In the genomic region with DNA sequence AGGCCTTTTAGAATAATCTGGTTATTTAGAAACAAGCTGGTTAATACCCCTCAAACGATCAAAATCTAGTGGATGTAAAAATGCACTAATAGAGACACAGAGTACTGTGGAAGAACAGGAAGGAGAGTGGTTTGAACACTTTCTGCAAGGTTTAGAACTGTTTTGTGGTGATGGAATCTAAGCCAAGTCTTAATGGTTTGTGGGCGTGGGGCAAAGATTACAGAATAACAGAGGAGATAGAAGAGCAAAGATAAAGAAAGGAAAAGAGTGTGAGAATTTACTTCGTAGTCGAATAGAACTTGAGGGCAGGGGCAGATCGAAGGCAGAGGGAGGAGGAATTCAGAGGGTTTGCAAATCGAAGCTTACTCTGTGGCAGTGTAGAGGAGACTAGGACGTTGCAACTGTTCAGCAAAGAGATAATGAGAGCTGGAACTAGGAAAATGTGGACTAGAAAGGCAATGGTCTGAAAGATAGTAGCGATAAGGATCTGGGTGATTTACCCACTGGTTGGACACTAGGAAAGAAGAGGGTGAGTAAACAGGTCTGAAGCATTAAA, we compare ENCODE assay signal across 13 mouse cellular contexts. TPM values are rescaled to one million over a fixed set of nuclear protein-coding genes. Genes with fewer than 3 reads are reported as not detected.
A peak's percentile ranks its signal among the peaks of the same experiment; 100 is the strongest.
DNase-seq lines count a peak whose midpoint lies in the region; ATAC-seq and TF ChIP-seq lines count a peak whose summit lies in the region.
"Had no signal": no experiment of that assay in that cellular context is flagged by ENCODE, and none has a peak within 500 bp of the region (broad histone marks: within the 10 kb centered on the region; RNA-seq: fewer than 3 reads in every experiment).

No protein-coding gene starts in this region.

- TF ChIP-seq CTCF in hindbrain, postnatal 0 days (IDR thresholded peaks at IDR 0.05; ENCODE audit: low read depth) = no peak
- no peak for TF ChIP-seq CTCF in midbrain, postnatal 0 days (IDR thresholded peaks at IDR 0.05)

- peak; percentile 7 for DNase-seq in kidney, adult 11 months
- peak; percentile 15 for DNase-seq in A20 (ENCODE audit: low read depth, low spot score)
- DNase-seq in kidney, adult 8-10 months = peak; percentile 18 to 19
- no peak for DNase-seq in hindbrain, postnatal 0 days (ENCODE audit: low spot score)
- no peak for DNase-seq in midbrain, postnatal 0 days (ENCODE audit: low spot score)
- no peak for DNase-seq in heart, adult 18-20 months
- DNase-seq: cerebellum, adult 11 months; embryo, embryonic 11 days had no signal

- H3K9ac ChIP-seq in kidney, embryonic 16.5 days (replicated peaks; ENCODE audit: low read length) = no peak overlapping the region
- peak overlapping the region; percentile 92; the same call in 1 of the 2 replicates for H3K9ac ChIP-seq in liver, embryonic 15.5 days
- no peak overlapping the region for H3K9ac ChIP-seq in hindbrain, postnatal 0 days (replicated peaks; ENCODE audit: low read length)
- H3K9ac ChIP-seq in midbrain, postnatal 0 days (replicated peaks; ENCODE audit: low read length, poor library complexity, severe bottlenecking) = no peak overlapping the region

- 70% methylated on average over 8 of the region's 8 CpGs for WGBS in kidney, embryonic 16.5 days
- 20% methylated on average over 8 of the region's 8 CpGs for WGBS in liver, embryonic 15.5 days (ENCODE audit: insufficient replicate concordance)
- WGBS in hindbrain, postnatal 0 days = 84% methylated on average over 8 of the region's 8 CpGs
- 85% methylated on average over 8 of the region's 8 CpGs for WGBS in midbrain, postnatal 0 days

- H3K36me3 ChIP-seq in kidney, embryonic 16.5 days (ENCODE audit: insufficient read depth, low read length) = no peaks in the 10 kb centered on the region
- no peaks in the 10 kb centered on the region for H3K36me3 ChIP-seq in liver, embryonic 15.5 days (replicated peaks)
- no peaks in the 10 kb centered on the region for H3K36me3 ChIP-seq in hindbrain, postnatal 0 days (ENCODE audit: insufficient read depth, low read length)
- no peaks in the 10 kb centered on the region for H3K36me3 ChIP-seq in midbrain, postnatal 0 days (ENCODE audit: insufficient read depth, low read length)
- H3K36me3 ChIP-seq: forebrain, embryonic 10.5 days; hindbrain, embryonic 10.5 days had no signal

- H3K9me3 ChIP-seq in kidney, embryonic 16.5 days (ENCODE audit: low read length) = no peaks in the 10 kb centered on the region
- H3K9me3 ChIP-seq in liver, embryonic 15.5 days (replicated peaks) = no peaks in the 10 kb centered on the region
- no peaks in the 10 kb centered on the region for H3K9me3 ChIP-seq in hindbrain, postnatal 0 days (ENCODE audit: low read length)
- no peaks in the 10 kb centered on the region for H3K9me3 ChIP-seq in midbrain, postnatal 0 days (ENCODE audit: low read length)
- H3K9me3 ChIP-seq: forebrain, embryonic 10.5 days; hindbrain, embryonic 10.5 days had no signal

- ATAC-seq in kidney, embryonic 16.5 days (ENCODE audit: low FRiP score, low TSS enrichment) = no peak
- ATAC-seq in liver, embryonic 15.5 days (ENCODE audit: insufficient read depth) = no peak
- no peak for ATAC-seq in hindbrain, postnatal 0 days
- no peak for ATAC-seq in midbrain, postnatal 0 days (ENCODE audit: low FRiP score)

- H3K4me2 ChIP-seq in kidney, embryonic 16.5 days (replicated peaks; ENCODE audit: low read depth, low read length) = no peak overlapping the region
- H3K4me2 ChIP-seq in liver, embryonic 15.5 days = peak overlapping the region; percentile 75
- H3K4me2 ChIP-seq in hindbrain, postnatal 0 days (ENCODE audit: low read depth, low read length) = no peak overlapping the region
- H3K4me2 ChIP-seq in midbrain, postnatal 0 days (ENCODE audit: low read depth, low read length, poor library complexity, severe bottlenecking) = no peak overlapping the region

- no peak overlapping the region for H3K27ac ChIP-seq in kidney, embryonic 16.5 days (ENCODE audit: low read length)
- H3K27ac ChIP-seq in liver, embryonic 15.5 days (replicated peaks) = peak overlapping the region; percentile 29; the same call in 1 of the 2 replicates
- H3K27ac ChIP-seq in hindbrain, postnatal 0 days = no peak overlapping the region
- H3K27ac ChIP-seq in midbrain, postnatal 0 days (ENCODE audit: low read depth, low read length) = no peak overlapping the region
- H3K27ac ChIP-seq: forebrain, embryonic 10.5 days; hindbrain, embryonic 10.5 days; layer of hippocampus, adult 2 months had no signal

- H3K4me1 ChIP-seq in kidney, embryonic 16.5 days (ENCODE audit: insufficient read depth, low read length) = peaks cover 24% of the 10 kb centered on the region; the same call in 1 of the 2 replicates
- H3K4me1 ChIP-seq in liver, embryonic 15.5 days (replicated peaks) = peaks cover 42% of the 10 kb centered on the region
- peaks cover 11% of the 10 kb centered on the region; the same call in 1 of the 2 replicates for H3K4me1 ChIP-seq in hindbrain, postnatal 0 days (ENCODE audit: insufficient read depth, low read length)
- H3K4me1 ChIP-seq in midbrain, postnatal 0 days (ENCODE audit: insufficient read depth, low read length) = no peaks in the 10 kb centered on the region

- no peaks in the 10 kb centered on the region for H3K27me3 ChIP-seq in kidney, embryonic 16.5 days (ENCODE audit: insufficient read depth, low read length)
- no peaks in the 10 kb centered on the region for H3K27me3 ChIP-seq in liver, embryonic 15.5 days
- H3K27me3 ChIP-seq in hindbrain, postnatal 0 days (ENCODE audit: insufficient read depth, low read length) = no peaks in the 10 kb centered on the region
- no peaks in the 10 kb centered on the region for H3K27me3 ChIP-seq in midbrain, postnatal 0 days (ENCODE audit: insufficient read depth, low read length)

- H3K4me3 ChIP-seq in kidney, embryonic 16.5 days (ENCODE audit: low read length) = no peak overlapping the region
- H3K4me3 ChIP-seq in liver, embryonic 15.5 days (replicated peaks) = peak overlapping the region; percentile 99
- H3K4me3 ChIP-seq in hindbrain, postnatal 0 days (ENCODE audit: low read length) = no peak overlapping the region
- no peak overlapping the region for H3K4me3 ChIP-seq in midbrain, postnatal 0 days (ENCODE audit: low read depth, low read length)

RNA-seq across cellular contexts. Expression of gene Edem3, which starts 1.7 kb away (rescaled TPM):
- 16.6 and 17.0 TPM in 2 replicates for polyA plus RNA-seq in kidney, embryonic 16.5 days (2015; fragmentation: Nextera tagmentation; extraction: Ambion mirVana)
- 5.5 and 5.6 TPM in 2 replicates for polyA plus RNA-seq in liver, embryonic 15.5 days (2015; fragmentation: Nextera tagmentation; extraction: Ambion mirVana)
- 28.4 and 35.5 TPM in 2 replicates for total RNA-seq in hindbrain, postnatal 0 days (2014; rRNA removed)
- 10.1 and 10.8 TPM in 2 replicates for polyA plus RNA-seq in hindbrain, postnatal 0 days (2015; fragmentation: Nextera tagmentation; extraction: Ambion mirVana)
- total RNA-seq in midbrain, postnatal 0 days (2014; rRNA removed) = 40.8 and 54.0 TPM in 2 replicates
- polyA plus RNA-seq in midbrain, postnatal 0 days (2015; fragmentation: Nextera tagmentation; extraction: Ambion mirVana) = 11.3 and 13.2 TPM in 2 replicates
- total RNA-seq in heart, adult 18-20 months (2021) = 10 to 100 TPM; 18.6 to 20.5 TPM

Comparison
In these comparisons a context has a peak if more than half of its experiments do, and no peak if none do; other contexts are left out.
1. DNase-seq: peak in kidney, adult 11 months (single experiment), A20 (single experiment) and kidney, adult 8-10 months (2 of 2); none in hindbrain, postnatal 0 days (single experiment), midbrain, postnatal 0 days (single experiment) and heart, adult 18-20 months (0 of 2).